Mouse (Mus musculus): ENCODE data around the gene Clk1.
"Not testable (repeated sequence)": the region's sequence is repeated elsewhere in the genome, so short reads cannot be mapped to it uniquely, and the experiment has no call there.

Clk1 gene

DNA sequence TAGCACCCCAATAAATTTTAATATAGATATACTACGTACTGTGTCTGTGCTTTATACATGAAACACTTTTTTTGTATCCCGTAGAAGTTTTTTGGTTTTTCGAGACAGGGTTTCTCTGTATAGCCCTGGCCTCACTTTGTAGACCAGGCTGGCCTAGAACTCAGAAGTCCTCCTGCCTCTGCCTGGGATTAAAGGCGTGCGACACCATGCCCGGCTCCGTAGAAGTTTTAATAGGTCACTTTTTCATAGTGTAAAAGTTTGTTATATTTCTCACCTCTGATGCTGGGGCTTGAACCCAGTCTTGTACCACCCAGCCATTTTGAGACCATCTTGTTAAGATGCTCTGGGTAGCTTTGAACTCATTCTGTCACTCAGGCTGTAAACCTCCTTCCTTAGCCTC, 16.5 kb downstream of the Clk1 start:
- no peak for DNase-seq (ENCODE audit: low spot score in 2 of 2)

DNA sequence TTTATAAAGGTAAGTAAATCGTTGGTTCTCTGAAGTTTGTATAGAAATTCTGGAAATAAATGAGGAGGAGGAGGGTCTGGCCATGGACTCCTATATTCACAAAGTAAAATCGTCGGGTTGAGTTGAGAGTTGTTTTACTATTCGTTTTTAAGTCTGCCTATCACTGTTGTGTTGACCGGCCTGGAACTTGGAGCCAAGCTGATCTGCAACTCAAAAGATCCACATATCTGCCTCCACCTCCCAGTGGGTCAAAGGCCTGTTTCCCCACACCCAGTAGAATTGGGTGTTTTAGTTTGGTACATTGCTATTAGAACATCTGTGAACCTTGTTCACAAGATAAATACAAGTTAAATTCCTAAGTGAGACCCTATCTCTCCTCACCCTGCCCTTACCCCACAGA, 20.1 kb downstream of the Clk1 start:
- no peak for DNase-seq (ENCODE audit: low spot score in 2 of 2)

GRCm38 (mm10) chr1:58401396-58401795, 22.5 kb downstream of the Clk1 start:
- no peak for DNase-seq (ENCODE audit: low spot score in 2 of 2)

- DNase-seq (ENCODE audit: low spot score in 2 of 2) = no peak
Observed at GRCm38 (mm10) chr1:58397731-58398130, 26.1 kb downstream of the Clk1 start.

- no peak for DNase-seq (ENCODE audit: low spot score in 2 of 2)
Observed at GRCm38 (mm10) chr1:58396179-58396578, 27.7 kb downstream of the Clk1 start.

DNA sequence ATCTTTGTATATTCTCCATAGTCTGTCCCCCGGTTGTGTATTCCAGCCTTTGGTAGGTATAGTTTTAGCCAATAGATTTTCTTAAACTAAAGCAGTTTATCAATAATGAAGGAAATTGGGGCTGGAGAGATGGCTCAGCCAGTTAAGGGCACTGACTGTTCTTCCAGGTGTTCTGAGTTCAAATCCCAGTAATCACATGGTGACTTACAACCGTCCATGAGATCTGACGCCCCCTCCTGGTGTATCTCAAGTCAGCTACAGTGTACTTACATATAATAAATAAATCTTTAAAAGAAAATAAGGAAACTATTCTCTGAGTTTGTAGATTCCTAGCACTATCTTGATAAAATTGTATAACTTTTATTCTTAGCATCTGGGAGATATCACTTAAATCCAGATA, 28.5 kb downstream of the Clk1 start:
- no peak for DNase-seq (ENCODE audit: low spot score in 2 of 2)

DNA sequence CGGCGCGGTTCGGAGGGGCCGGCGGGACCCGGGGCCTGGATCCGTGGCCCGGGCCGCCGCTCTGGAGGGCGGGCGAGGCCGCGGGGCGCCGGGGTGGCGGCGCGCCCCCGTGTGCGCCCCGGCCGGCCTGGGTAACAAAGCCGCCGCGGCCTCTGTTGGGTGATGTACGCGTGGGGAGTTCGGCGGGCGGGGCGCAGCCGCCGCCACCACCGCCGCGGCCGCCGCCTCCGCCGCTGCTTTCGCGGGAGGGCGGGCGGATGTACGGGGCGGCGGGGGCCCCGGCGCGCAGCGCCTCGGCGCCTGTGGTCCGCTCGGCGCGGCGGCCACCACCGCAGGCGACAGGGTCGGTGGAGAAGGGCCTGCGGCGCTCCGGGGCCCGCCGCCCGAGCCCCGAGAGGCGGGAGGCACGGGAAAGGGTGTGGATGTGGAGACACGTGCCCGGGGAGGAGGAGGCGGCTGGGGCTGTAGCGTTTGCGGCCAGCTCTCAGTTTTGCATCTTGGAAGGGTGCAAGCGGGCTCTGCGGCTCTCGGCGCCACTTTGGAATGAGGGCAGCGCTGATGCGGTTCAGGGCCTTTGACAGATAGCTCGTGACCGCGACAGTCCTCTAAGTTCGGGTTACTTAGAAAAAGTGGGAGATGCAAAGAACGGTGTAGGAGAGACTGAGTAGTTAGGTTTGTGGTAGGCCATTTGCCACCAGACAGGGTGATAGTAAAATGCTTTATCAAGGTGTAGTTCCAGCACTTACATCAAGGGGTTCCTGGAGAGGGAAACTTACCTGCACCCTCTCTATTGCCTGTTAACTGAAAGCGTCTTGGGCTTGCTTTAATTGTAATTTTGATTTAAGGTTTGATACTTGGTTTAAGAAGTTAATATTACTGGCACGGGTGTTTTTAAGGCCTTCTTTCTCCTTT, 30.3 kb downstream of the Clk1 start:
- DNase-seq (ENCODE audit: low spot score in 2 of 2) = peak; percentile 37 to 44

GRCm38 (mm10) chr1:58392652-58393283, 31.1 kb downstream of the Clk1 start, which contains the start of gene Bzw1:
Gene Bzw1 (plus strand): TSS chr1:58392898.
- peak; percentile 91 to 93 for DNase-seq (ENCODE audit: low spot score in 2 of 2)

DNA sequence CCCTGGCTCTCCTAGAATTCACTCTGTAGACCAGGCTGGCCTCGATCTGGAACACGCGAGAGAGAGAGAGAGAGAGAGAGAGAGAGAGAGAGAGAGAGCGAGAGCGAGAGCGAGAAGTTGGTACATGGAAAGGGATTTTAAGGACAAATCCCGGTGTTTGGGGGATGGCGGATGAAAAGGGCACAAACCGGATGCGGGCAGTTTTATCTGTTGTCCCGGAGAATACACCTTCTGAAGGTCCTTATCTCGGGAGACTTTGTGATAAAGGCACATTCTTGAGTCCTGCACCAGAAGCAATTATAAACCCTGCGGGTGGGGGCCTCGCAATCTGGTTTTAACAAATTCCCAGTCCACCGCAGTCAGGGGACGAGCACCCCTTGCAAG, 31.6 kb downstream of the Clk1 start:
- no peak for DNase-seq (ENCODE audit: low spot score in 2 of 2)

- no peak for DNase-seq (ENCODE audit: low spot score in 2 of 2)
Observed at GRCm38 (mm10) chr1:58391421-58392267, 32.2 kb downstream of the Clk1 start.

GRCm38 (mm10) chr1:58382586-58383281, 41.1 kb downstream of the Clk1 start:
- no peak for DNase-seq (ENCODE audit: low spot score in 2 of 2)

GRCm38 (mm10) chr1:58375574-58376147, 48.2 kb downstream of the Clk1 start:
- no peak for DNase-seq (ENCODE audit: low spot score in 2 of 2)

DNA sequence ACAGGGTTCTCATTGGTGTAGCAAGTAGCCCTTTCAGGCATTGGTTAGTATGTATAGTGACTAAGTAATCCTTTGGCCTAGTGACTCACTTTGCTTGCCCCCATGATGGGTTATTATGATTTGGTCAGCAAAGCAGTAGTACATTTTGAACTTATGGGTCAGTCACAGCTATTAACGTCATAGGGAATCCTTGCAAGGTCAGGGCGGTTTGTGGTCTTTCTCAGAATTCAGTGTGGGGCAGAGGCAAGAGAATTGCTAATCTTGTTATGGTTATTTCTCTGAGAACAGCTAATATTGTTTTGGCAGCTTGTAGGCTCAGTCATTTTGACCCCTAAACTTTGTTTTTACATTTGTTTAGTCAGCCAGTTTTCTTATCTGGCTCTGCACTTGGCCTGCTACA, 49.6 kb downstream of the Clk1 start:
- not testable (repeated sequence) for DNase-seq (ENCODE audit: low spot score in 2 of 2)

DNA sequence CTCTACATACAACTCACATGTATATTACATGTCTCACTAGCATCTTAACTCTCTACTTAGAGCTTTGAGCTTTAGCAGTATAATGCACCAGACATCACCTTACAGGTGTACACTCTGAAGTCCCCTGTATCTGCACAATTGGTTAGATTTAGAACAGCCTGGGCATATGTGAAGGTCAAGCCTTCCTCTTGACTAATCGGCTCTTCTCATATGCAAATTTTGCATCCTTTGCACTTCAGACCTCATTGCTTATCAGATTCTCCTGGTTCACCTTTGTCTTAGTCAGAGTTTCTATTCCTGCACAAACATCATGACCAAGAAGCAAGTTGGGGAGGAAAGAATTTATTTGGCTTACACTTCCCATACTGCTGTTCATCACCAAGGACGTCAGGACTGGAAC, 54.1 kb downstream of the Clk1 start:
- no peak for DNase-seq (ENCODE audit: low spot score in 2 of 2)

DNA sequence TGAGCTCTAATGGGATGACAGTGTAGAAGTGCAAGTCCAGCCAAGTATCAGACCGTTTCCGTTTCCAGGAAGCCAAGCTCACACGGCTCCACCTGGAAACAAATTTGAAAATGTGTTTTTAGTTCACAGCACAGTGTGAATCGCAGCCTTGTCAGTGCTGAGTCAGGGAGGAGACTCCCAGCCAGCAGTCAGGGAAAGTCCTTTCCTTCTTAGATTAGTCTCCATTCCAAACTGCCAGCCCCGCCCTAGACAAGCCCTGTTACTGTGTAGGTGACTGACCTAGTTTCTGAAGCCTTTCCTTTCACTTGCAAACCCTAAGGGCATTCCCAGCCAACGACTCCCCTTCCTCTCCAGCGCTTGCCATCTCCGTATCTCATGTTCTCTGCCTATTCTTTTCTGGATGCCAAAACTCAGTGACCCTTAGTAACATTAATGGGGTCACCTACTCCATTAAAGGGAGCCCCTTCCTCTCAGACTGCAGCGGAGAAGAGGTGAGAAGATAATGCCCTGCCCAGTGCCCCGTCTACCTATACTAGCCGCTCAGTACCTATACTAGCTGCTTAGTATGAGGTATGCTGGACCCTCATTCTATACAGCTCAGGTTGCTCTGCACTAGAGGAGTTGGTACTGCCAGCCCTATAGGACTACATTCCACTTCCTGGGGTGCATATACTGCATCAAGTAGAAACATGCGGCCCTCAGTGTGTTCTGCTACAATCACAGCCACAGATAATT, 57.0 kb downstream of the Clk1 start:
- peak; percentile 9 to 20 for DNase-seq (ENCODE audit: low spot score in 2 of 2)

DNA sequence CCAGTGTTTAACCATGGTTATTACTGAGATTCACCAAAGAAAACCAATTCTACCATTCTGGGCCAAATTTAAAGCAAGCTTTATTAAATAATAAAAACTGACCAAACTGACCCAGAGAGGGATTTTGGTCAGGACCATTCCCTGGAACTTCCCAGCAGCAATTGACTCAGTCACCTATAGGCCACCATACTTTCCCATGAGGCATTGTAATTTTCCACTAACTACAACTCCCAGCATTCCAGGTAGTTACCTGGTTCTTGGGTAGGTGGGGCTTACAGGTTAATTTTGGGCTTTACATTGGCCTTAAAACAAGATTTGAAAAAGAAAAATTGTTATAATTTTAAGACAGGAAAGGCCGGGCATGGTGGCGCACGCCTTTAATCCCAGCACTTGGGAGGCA, 58.0 kb downstream of the Clk1 start:
- no peak for DNase-seq (ENCODE audit: low spot score in 2 of 2)

DNA sequence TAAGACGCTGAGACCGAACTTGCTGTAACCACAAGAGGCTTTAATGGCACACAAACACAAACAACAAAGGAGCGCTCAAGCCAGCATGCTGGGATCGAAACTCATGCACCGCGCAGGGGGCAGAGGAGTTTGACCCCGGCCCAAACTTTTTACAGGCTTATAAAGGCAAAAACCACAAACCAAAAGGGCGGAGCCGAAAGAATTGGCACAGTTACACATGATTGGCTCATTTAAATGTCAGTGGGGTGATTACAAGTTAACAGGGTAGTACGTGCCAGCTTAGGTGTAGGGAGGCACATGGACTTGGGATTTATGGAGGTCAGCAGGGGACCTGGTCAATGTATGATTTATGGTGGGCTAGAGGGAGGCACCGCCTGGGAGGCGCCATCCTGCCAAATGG, 59.3 kb downstream of the Clk1 start:
- no peak for DNase-seq (ENCODE audit: low spot score in 2 of 2)

- DNase-seq (ENCODE audit: low spot score in 2 of 2) = no peak
Observed at GRCm38 (mm10) chr1:58362296-58362695, 61.6 kb downstream of the Clk1 start.
